In genomic region chr11:94407803-94408321, GRCm38 (mm10) we compare ENCODE assay signal across 11 mouse cellular contexts. TPM values are rescaled to one million over a fixed set of nuclear protein-coding genes. Genes with fewer than 3 reads are reported as not detected.
DNase-seq lines count a peak whose midpoint lies in the region; ATAC-seq and TF ChIP-seq lines count a peak whose summit lies in the region.
"Had no signal": no experiment of that assay in that cellular context is flagged by ENCODE, and none has a peak within 500 bp of the region (broad histone marks: within the 10 kb centered on the region; RNA-seq: fewer than 3 reads in every experiment).

No protein-coding gene starts in this region.

- intact Hi-C loops in heart, postnatal 36 days (cut with DNase I): loop anchor here (5.0 kb wide), 1 partner anchor 281 kb away; no protein-coding TSS in a partner anchor

- H3K4me2 ChIP-seq in midbrain, embryonic 14.5 days (ENCODE audit: low read length): no peak overlapping the region
- H3K4me2 ChIP-seq: liver, embryonic 15.5 days had no signal

- WGBS in midbrain, embryonic 14.5 days: 11% methylated on average over 11 of the region's 11 CpGs
- WGBS in kidney, adult 2 months: 67% methylated on average over 11 of the region's 11 CpGs

- no peaks in the 10 kb centered on the region for H3K27me3 ChIP-seq in midbrain, embryonic 14.5 days (ENCODE audit: control insufficient read depth, insufficient read depth, low read length)
- H3K27me3 ChIP-seq in kidney, adult 2 months (replicated peaks; ENCODE audit: control insufficient read depth, insufficient read depth, low read length): no peaks in the 10 kb centered on the region

- H3K27ac ChIP-seq in midbrain, embryonic 14.5 days (replicated peaks; ENCODE audit: low read depth, low read length): peak overlapping the region; percentile 87
- H3K27ac ChIP-seq in kidney, adult 2 months (ENCODE audit: insufficient read depth, low read depth, low read length): no peak overlapping the region
- H3K27ac ChIP-seq: liver, embryonic 15.5 days had no signal

- no peak for TF ChIP-seq POLR2A in kidney, adult 2 months (IDR thresholded peaks at IDR 0.05; ENCODE audit: low read depth, low read length)

- TF ChIP-seq CTCF in kidney, adult 2 months (conservative IDR thresholded peaks at IDR 0.05; ENCODE audit: insufficient read depth, insufficient read length, low read depth, low read length): no peak

- H3K4me3 ChIP-seq in midbrain, embryonic 14.5 days (replicated peaks; ENCODE audit: low read depth, low read length): no peak overlapping the region
- H3K4me3 ChIP-seq in kidney, adult 2 months (ENCODE audit: insufficient read depth, low read depth, low read length): no peak overlapping the region
- H3K4me3 ChIP-seq: liver, embryonic 15.5 days had no signal

- H3K36me3 ChIP-seq in midbrain, embryonic 14.5 days (ENCODE audit: control insufficient read depth, insufficient read depth, low read length): peaks cover 17% of the 10 kb centered on the region
- H3K36me3 ChIP-seq in kidney, adult 2 months (ENCODE audit: control insufficient read depth, insufficient read depth, low read length): no peaks in the 10 kb centered on the region
- H3K36me3 ChIP-seq: liver, embryonic 15.5 days had no signal

- peaks cover 29% of the 10 kb centered on the region for H3K4me1 ChIP-seq in midbrain, embryonic 14.5 days (ENCODE audit: control insufficient read depth, insufficient read depth, low read length)
- H3K4me1 ChIP-seq in kidney, adult 2 months (ENCODE audit: control insufficient read depth, insufficient read depth, low read length): peaks cover 13% of the 10 kb centered on the region

- DNase-seq in kidney, postnatal 10 days: peak; percentile 65
- no peak for DNase-seq in kidney, adult 8-10 months
- DNase-seq in NIH3T3 (ENCODE audit: low read depth): peak; percentile 30
- DNase-seq in forelimb bud, embryonic 11.5 days (ENCODE audit: low read depth, low spot score): peak; percentile 25
- DNase-seq in midbrain, embryonic 14.5 days: peak; percentile 81
- no peak for DNase-seq in heart, postnatal 36 days
- DNase-seq in urinary bladder, adult 2 months (ENCODE audit: low spot score): no peak
- DNase-seq in kidney, adult 2 months: no peak
- DNase-seq: B cell, adult 2 months had no signal

- peak; percentile 69 for ATAC-seq in midbrain, embryonic 14.5 days (ENCODE audit: low FRiP score, low TSS enrichment)
- ATAC-seq: intestine, embryonic 16.5 days had no signal

- H3K9me3 ChIP-seq in midbrain, embryonic 14.5 days (ENCODE audit: control insufficient read depth, low read length): no peaks in the 10 kb centered on the region
- H3K9me3 ChIP-seq: liver, embryonic 15.5 days had no signal

- H3K9ac ChIP-seq in midbrain, embryonic 14.5 days (replicated peaks; ENCODE audit: low read length): peak overlapping the region; percentile 3; the same call in 1 of the 2 replicates
- H3K9ac ChIP-seq: liver, embryonic 15.5 days had no signal

RNA-seq across cellular contexts. Expression of gene Abcc3, which starts 15.1 kb away (rescaled TPM):
- 0.19 and 0.50 TPM in 2 replicates for polyA plus RNA-seq in midbrain, embryonic 14.5 days (2014; fragmentation: Nextera tagmentation; extraction: Ambion mirVana)
- total RNA-seq in heart, postnatal 36 days (2021): 1 to 10 TPM; 1.7 to 3.9 TPM
- 84.7 and 95.3 TPM in 2 replicates for polyA plus RNA-seq in urinary bladder, adult 2 months (2012; rRNA removed)
- 43.8 and 51.7 TPM in 2 replicates for polyA plus RNA-seq in kidney, adult 2 months (2012; rRNA removed)

Comparison
In these comparisons a context has a peak if more than half of its experiments do, and no peak if none do; other contexts are left out.
1. DNase-seq: peak in kidney, postnatal 10 days (single experiment), NIH3T3 (single experiment), forelimb bud, embryonic 11.5 days (single experiment) and midbrain, embryonic 14.5 days (single experiment); none in kidney, adult 8-10 months (0 of 2), heart, postnatal 36 days (0 of 2), urinary bladder, adult 2 months (single experiment) and kidney, adult 2 months (single experiment).
2. RNA of gene Abcc3, which starts 15.1 kb away (polyA plus RNA-seq): 84.7 to 95.3 TPM in urinary bladder, adult 2 months and 43.8 to 51.7 TPM in kidney, adult 2 months; 0.19 to 0.50 TPM in midbrain, embryonic 14.5 days; every median in the first group is over 10 times any median in the second.